Mouse (Mus musculus) erythroblast, adult 5-6 weeks (primary cell): Measurements from ENCODE around the gene Rsph3b. TPM values are rescaled to one million over a fixed set of nuclear protein-coding genes. Genes with fewer than 3 reads are reported as not detected.

Source experiments
- ATAC-seq: replicated peaks from 2 replicates; pipeline ENCODE4 v1.8.0; 2016; ENCODE audit warnings: moderate number of reproducible peaks, mild to moderate bottlenecking, moderate TSS enrichment, inconsistent platforms; ENCODE audit not compliant: poor library complexity, low FRiP score, severe bottlenecking
- total RNA-seq, 2 experiments: library from RNA; stranded (forward) in 1 of 2; stranded (reverse) in 1 of 2; fragments of 150-400 nt in 1 of 2; fragments of 200-764, 138-1000 nt in 1 of 2; gene quantifications; 2 replicates each; pipeline versions ENCODE4 v1.2.3 to v1.2.4; 2015 to 2017; ENCODE audit warnings: low replicate concordance in 2 of 2

Rsph3b gene
- total RNA-seq, 2 experiments from 2014 or later = 13.5 to 16.7 TPM

GRCm38 (mm10) chr17:6868810-6869209, 79.7 kb downstream of the Rsph3b start:
- ATAC-seq = no peak

GRCm38 (mm10) chr17:6867740-6868139, 80.7 kb downstream of the Rsph3b start:
- no peak for ATAC-seq

GRCm38 (mm10) chr17:6866576-6866975, 81.9 kb downstream of the Rsph3b start:
- no peak for ATAC-seq

- ATAC-seq = no peak
These were observed 82.9 kb downstream of the Rsph3b start for GRCm38 (mm10) chr17:6865580-6865979.

GRCm38 (mm10) chr17:6864869-6865268, 83.6 kb downstream of the Rsph3b start:
- ATAC-seq = no peak

GRCm38 (mm10) chr17:6863521-6863920, 85.0 kb downstream of the Rsph3b start:
- ATAC-seq = no peak

GRCm38 (mm10) chr17:6862040-6862780, 86.3 kb downstream of the Rsph3b start:
- ATAC-seq = no peak

- no peak for ATAC-seq
These were observed 87.1 kb downstream of the Rsph3b start for GRCm38 (mm10) chr17:6861181-6862039.

- no peak for ATAC-seq
These were observed 88.0 kb downstream of the Rsph3b start for GRCm38 (mm10) chr17:6860491-6860897.

GRCm38 (mm10) chr17:6860067-6860466, 88.4 kb downstream of the Rsph3b start:
- ATAC-seq = no peak

Other genes starting within 250 kb of the Rsph3b start
- gene Ezr, start 165.9 kb downstream of the Rsph3b start, total RNA-seq (2015; ENCODE audit: low replicate concordance) = 9.4 and 23.2 TPM in 2 replicates
- gene Ezr, start 165.9 kb downstream of the Rsph3b start, total RNA-seq (2017; ENCODE audit: low replicate concordance) = 64.2 and 120 TPM in 2 replicates
- 10.2 and 20.2 TPM in 2 replicates for gene Tagap1, start 12.5 kb upstream of the Rsph3b start, total RNA-seq (2015; ENCODE audit: low replicate concordance)
- 6.7 and 8.8 TPM in 2 replicates for gene Tagap1, start 12.5 kb upstream of the Rsph3b start, total RNA-seq (2017; ENCODE audit: low replicate concordance)
- 205 and 213 TPM in 2 replicates for gene Rnaset2b, start 22.0 kb upstream of the Rsph3b start, total RNA-seq (2015; ENCODE audit: low replicate concordance)
- gene Rnaset2b, start 22.0 kb upstream of the Rsph3b start, total RNA-seq (2017; ENCODE audit: low replicate concordance) = 125 and 190 TPM in 2 replicates
- not detected in 2 replicates for gene Gm49721, start 30.2 kb upstream of the Rsph3b start, total RNA-seq (2015; ENCODE audit: low replicate concordance)
- gene Gm49721, start 30.2 kb upstream of the Rsph3b start, total RNA-seq (2017; ENCODE audit: low replicate concordance) = not detected in 2 replicates
- gene Gm1604a, start 76.9 kb upstream of the Rsph3b start, total RNA-seq (2015; ENCODE audit: low replicate concordance) = not detected in 2 replicates
- 2.4 TPM in 1 of 2 replicates, not detected in the other for gene Gm1604a, start 76.9 kb upstream of the Rsph3b start, total RNA-seq (2017; ENCODE audit: low replicate concordance)
- 5.4 and 10.2 TPM in 2 replicates for gene Rps6ka2, start 221.4 kb upstream of the Rsph3b start, total RNA-seq (2015; ENCODE audit: low replicate concordance)
- 2.8 and 4.6 TPM in 2 replicates for gene Rps6ka2, start 221.4 kb upstream of the Rsph3b start, total RNA-seq (2017; ENCODE audit: low replicate concordance)